In genomic region chr1:165751142-165751541, GRCm38 (mm10) we compare ENCODE assay signal across 26 mouse cellular contexts. TPM values are rescaled to one million over a fixed set of nuclear protein-coding genes. Genes with fewer than 3 reads are reported as not detected.
"Had no signal": no experiment of that assay in that cellular context is flagged by ENCODE, and none has a peak within 500 bp of the region (broad histone marks: within the 10 kb centered on the region; RNA-seq: fewer than 3 reads in every experiment).

No protein-coding gene starts in this region.

- H3K27me3 ChIP-seq: heart, embryonic 12.5 days; hindbrain, embryonic 13.5 days; intestine, embryonic 15.5 days; limb, embryonic 12.5 days had no signal

- H3K4me1 ChIP-seq: hindbrain, embryonic 13.5 days; intestine, embryonic 15.5 days; limb, embryonic 12.5 days; liver, embryonic 15.5 days had no signal

- H3K4me3 ChIP-seq: heart, embryonic 10.5 days; heart, embryonic 12.5 days; hindbrain, embryonic 13.5 days; intestine, embryonic 15.5 days; layer of hippocampus, adult 2 months; left cerebral cortex, adult 2 months; limb, embryonic 10.5 days; limb, embryonic 12.5 days; liver, embryonic 13.5 days; liver, embryonic 15.5 days had no signal

- H3K9ac ChIP-seq: heart, embryonic 12.5 days; hindbrain, embryonic 13.5 days; intestine, embryonic 15.5 days; limb, embryonic 12.5 days; liver, embryonic 13.5 days; liver, embryonic 15.5 days had no signal

- DNase-seq: gastrocnemius, postnatal 25 days; heart, adult 18-20 months; heart, postnatal 10 days; heart, postnatal 36 days; kidney, adult 18-20 months; kidney, adult 8-10 months; kidney, postnatal 10 days; kidney, postnatal 25 days; kidney, postnatal 4 days; liver; liver, embryonic 13.5 days had no signal

- ATAC-seq: hindbrain, embryonic 16.5 days; inflammation-experienced regulatory T-cells, adult 6 months; intestine, embryonic 15.5 days; intestine, postnatal 0 days had no signal

- H3K36me3 ChIP-seq: heart, embryonic 10.5 days; heart, embryonic 12.5 days; hindbrain, embryonic 13.5 days; intestine, embryonic 15.5 days; limb, embryonic 10.5 days; limb, embryonic 12.5 days; liver, embryonic 13.5 days; liver, embryonic 15.5 days had no signal

- H3K9me3 ChIP-seq: heart, embryonic 10.5 days; heart, embryonic 12.5 days; hindbrain, embryonic 13.5 days; intestine, embryonic 15.5 days; limb, embryonic 10.5 days; limb, embryonic 12.5 days; liver, embryonic 13.5 days; liver, embryonic 15.5 days had no signal

- H3K4me2 ChIP-seq: heart, embryonic 12.5 days; hindbrain, embryonic 13.5 days; intestine, embryonic 15.5 days; limb, embryonic 12.5 days; liver, embryonic 11.5 days; liver, embryonic 13.5 days; liver, embryonic 15.5 days had no signal

- H3K27ac ChIP-seq: hindbrain, embryonic 13.5 days; intestine, embryonic 15.5 days; layer of hippocampus, adult 2 months; left cerebral cortex, adult 2 months; limb, embryonic 10.5 days; limb, embryonic 12.5 days; liver, embryonic 13.5 days; liver, embryonic 15.5 days had no signal

RNA-seq across cellular contexts. Expression of gene Cd247, which starts 37.3 kb away (rescaled TPM):
- total RNA-seq: layer of hippocampus, adult 2 months; layer of hippocampus, postnatal 25 days; left cerebral cortex, adult 2 months; left cerebral cortex, postnatal 14 days had no signal
